Mouse (Mus musculus): Measurements from ENCODE around the gene Card11.

The Card11 gene

DNA sequence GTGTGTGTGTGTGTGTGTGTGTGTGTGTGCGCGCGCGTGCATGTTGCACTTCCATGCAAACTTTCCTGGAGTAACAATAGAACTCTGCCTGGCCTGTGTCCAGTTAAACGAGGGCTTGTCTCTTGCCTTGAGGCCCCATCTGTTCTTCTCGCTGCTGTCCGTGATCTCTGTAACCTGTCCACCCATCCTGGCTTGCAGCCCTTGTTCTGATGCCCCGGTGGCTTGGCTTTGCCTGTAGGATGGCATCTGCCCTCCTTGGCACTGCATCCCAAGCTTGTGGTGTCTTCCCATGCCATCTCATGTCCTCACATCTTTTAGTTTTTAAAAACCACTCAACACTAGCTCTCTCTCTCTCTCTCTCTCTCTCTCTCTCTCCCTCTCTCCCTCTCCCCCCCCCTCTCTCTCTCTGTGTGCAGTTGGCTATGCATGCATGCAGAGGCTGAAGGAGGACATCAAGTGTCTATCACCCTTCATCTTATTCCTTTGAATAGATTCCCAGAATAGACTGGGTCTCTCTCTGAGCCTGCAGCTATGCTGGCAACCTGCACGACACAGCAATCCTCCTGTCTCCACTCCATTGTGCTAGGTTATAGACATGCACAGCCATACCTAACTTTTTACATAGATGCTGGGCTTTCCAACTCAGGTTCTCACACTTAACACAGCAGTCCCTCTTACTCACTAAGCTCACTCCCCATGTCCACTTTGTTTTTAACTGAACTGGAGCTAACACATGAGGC, 14.9 kb downstream of the Card11 start:
- no peak for DNase-seq

DNA sequence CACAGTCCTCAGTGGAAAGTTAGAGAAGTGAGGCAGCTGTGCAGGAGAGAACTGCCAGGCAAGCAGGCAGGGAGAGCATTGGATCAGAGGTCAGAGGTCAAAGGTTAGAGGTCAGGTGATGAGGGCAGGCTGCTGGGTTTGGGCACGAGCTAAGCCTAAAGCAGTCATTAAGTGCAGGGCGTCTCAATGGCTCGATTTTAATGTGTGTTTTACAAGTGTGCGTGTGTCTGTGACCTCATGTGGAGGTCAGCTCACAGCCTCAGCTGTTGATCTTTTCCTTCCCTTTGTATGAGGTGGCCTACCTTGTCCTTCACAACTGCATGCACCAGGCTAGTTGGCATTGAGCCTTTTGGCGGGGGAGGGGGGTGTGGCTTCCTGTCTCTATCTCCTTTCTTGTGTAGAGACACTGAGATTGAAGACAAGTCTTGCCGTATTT, 19.0 kb downstream of the Card11 start:
- no peak for DNase-seq

DNA sequence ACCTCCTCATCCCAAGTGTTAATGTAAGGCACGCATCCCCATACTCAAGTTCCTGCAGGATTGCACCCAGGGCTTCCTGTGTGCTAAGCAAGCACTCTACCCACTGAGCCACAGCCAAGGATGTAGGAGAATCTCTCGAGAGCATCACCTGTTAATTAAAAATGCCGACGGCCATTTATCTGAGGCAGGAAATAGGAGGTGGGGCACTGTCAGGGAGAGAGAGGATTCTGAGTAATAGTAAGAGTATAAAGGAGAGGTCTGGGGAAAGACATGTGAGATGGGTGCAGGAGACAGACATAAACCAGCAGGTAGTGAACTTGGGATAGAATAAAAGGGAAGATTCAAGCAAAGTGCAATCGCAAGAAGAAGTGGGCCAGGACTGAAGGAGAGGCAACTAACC, 19.6 kb downstream of the Card11 start:
- DNase-seq = no peak

DNA sequence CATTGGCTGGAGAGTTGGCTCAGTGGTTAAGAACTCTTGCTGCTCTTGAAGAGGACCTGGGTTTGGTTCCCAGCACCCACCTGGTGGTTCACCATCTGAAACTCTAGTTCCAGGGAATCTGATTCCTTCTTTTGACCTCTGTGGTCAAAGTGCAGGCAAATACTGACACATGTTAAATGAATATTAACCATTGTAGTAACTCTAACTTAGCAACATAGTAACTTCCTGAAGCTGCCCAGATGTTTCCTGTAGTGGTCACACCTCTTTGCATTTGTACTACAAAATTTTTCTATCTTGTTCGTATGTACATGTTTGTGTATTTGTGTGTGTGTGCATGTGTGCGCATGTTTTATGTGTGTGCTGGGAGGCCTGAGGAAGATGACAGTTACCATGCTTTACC, 20.3 kb downstream of the Card11 start:
- no peak for DNase-seq

DNA sequence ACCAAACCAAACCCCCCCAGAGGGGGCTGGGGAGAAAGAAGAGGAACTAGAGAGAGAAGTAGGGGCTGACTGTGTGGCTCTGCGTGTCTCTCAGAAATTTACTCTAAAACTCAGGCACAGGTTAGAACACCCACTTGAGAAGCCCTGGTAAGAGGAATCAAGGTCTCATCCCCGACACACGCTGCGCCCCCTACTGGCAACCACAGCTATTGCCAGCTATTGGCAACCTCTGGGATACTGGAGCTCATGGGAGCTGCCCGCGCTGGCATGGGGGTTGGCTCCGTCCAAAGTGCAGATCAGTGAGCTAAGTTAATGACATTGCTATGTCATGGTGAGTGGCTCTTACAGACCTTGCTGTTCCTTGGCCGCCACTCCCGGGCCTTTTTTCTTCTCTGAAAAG, 37.4 kb downstream of the Card11 start:
- DNase-seq = peak; percentile 61

DNA sequence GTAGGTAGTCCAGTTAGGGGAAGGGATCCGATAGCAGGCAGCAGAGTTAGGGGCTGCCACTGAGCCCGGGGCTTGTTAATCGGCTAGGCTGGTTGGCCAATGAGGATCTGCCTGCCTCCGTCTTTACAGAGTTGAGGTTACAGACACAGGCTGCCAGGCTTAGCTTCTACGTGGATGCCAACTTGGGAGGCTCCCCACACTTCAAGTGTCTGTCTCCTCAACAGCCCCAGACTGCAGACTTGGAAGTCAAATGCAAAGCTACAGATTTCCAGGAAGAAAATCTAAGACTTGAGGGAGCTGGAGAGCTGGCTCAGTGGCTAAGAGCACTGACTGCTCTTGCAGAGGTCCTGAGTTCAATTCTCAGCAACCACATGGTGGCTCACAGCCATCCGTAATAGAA, 39.6 kb downstream of the Card11 start:
- DNase-seq = no peak

DNA sequence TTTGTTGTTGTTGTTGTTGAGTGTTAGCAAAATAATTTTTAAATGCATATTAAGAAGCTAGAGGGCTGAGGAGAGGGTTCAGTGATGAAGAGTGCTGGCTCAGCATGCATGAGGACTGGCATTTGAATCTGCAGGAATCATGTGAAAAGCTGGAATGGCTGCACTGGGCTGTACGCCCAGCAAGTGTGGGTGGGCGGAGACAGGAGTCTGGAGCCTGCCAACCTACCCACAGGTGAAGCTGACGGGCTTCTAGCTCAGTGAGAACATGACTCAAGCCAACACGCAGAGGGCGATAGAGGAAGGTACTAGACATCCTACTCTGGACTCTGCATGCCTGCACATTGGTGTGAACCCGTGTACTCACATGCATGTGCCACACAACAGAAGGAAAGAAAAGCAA, 41.2 kb downstream of the Card11 start:
- peak; percentile 35 for DNase-seq

DNA sequence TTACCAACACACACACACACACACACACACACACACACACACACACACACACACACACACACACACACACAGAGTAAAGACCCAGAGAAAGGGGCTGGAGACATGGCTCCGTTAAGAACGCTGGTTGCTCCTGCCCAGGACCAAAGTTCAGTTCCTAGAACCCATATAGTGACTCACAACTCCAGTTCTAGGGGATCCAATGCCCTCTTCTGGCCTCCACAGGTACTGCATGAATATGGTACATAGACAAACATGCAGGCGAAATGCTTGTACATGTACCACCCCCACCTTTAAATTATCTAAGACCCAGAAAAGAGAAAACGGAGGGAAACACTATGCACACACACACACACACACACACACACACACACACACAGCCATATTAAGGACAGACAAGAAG, 43.3 kb downstream of the Card11 start:
- no peak for DNase-seq

DNA sequence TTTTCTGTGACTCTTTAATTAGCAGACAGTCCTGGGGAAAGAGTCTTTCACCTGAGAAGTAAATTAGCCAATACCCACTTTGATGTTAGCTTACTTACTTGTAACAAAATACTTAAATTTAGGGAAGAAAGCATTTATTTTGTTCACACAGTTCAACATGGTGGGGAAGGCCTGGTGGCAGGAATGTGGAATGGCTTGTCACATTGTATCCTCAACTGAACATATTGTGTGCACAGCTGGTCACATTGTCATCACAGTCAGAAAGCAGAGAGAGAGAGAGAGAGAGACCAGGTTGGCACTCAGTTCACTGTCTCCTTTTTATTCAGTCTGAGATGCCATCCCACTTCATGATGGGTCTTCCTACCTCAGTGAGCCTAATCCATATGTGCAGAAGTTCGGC, 44.7 kb downstream of the Card11 start:
- DNase-seq = no peak

DNA sequence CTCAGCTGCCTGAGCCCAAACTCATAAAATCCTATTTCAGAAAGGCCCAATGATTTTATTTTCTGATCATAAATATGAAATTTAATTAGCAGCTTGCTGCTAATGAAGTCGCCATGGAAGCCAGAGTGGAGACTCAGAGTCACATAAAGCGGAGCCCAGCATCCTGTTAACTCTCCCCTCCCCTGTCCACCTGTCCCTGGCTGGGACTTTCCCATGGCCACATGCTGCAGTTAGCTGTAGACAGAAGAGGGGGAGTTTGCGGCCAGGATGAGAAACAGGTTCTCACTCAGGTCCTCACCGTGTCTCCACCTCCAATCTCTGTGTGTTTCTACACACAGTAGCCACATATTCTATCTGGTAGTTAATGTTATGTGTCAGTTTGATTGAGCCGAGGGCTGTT, 48.6 kb downstream of the Card11 start:
- DNase-seq = no peak

DNA sequence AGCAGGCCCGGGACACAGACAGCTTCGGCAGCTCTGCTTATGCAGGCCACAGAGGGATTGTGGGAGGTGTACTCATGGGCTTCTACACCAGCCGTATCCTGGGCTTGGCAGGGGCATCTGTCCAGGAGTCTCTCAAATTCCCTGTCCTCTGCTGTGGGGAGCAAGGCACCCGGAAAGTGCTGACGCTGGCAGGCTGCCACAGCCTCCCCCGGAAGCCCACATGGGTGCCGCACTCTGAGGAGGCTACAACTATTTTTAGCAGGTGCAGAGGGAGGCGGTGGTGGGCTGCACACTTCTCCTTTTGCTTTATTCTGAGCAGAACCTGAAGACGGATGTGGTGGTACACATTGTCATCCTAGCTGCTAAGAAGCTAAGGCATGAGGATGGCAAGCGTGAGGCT, 52.4 kb downstream of the Card11 start:
- peak; percentile 73 for DNase-seq

DNA sequence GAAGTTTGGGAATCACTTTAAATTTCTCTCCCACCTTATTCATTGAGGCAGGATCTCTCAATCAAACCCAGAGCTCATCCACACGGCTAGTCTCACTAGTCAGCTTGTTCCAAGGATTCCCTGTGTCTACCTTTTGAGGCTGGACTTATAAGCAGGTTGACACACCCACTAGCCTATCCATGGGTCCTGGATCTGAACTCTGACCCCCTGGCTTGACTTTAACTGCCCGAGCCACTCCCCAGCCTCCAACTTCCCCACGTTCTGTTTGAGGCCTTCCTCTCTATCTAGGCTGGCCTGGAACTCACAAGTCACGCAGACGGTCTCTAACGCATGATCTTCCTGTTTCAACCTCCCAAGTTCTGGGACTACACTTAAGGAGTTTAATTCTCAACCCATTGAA, 54.3 kb downstream of the Card11 start:
- no peak for DNase-seq

DNA sequence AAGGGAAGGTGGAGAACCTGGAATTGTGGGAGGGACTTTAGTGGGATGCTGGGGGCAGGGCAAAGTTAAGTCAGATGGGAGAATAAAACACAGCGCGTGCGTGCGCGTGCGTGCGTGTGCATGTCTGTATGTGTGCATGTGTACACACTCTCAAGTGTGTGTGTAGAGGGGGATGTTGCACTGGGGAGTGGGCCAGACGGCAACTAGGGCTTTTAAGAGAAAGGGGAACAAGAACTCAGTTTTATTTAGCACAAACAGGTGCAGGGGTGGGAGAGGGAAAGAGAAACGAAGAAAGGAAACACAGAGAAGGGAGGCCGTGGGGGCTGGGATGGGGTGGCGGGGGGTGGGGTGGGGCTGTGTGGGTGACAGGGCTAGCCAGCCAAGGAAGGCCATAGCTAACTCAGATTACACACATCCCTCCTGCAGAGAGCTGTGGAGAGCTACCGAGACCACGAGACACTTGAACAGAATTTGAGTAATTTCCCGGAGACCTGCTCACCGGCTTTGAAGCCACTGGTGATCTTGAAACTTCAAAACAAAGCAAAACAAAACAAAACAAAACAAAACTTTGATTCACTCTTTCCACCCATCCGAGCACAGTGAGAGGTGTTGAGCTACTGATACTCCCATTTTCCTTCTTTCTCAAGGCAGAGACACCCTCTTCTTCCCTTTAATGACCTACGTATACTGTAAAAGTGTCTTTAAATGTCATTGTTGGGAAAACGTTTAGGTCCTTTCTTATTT, 55.8 kb downstream of the Card11 start:
- no peak for DNase-seq

DNA sequence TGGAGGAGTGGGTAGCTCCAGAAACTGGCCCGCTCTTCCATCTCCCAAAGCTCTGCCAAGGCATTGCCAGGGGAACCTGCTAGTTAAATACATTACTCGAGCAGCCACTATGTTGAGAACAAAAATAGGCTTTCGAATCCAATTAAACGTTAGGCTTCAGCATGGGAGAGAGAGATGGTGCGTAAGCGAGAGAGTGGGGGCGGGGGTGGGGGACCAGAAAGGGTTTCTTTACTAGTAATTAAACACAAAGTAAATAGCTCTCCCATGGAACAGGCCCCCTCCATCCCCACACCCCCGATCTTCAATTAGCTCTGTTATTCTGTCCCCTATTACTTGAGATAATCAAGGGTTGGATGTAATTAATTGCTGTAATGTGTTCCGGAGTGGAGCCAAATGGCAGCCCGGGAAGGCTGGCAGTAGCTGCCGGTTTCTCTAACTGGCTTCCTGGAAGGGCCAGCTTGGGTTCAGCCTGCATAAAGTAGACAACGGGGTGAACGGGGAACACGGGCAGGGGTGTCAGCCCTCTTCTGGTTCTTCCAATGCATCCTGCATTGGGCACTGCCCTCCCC, 59.4 kb downstream of the Card11 start:
- peak; percentile 50 for DNase-seq

DNA sequence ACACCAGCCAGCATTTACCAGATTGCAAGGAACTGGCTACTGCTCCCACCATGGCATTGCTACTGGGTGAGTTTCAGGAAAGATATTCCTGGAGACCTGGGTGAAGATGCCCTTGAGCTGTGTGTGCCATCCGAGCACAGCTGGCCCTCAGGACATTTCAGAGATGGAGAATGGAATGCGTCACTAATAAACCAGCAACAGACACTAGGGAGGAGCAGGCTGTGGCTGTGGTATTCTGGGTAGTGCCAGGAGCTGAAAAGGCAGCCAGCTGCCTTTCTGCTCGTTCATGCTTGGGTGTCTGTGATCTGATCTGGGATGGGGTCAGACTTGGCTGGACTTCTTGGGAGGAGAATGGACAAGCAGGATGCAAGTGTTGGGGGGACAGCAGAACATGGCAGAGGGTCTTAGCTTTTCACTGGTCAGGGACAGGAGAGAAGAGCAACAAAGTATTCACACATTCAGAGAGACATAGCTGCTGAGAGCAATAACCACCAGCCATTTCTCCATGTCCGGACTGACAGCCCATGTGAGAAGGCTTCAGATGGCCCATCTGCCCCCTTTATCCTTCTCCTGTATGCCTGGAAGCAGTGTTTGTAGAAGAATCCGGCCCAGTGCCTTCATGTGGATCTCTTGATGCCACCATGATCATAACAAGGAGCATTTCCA, 60.0 kb downstream of the Card11 start:
- DNase-seq = no peak

DNA sequence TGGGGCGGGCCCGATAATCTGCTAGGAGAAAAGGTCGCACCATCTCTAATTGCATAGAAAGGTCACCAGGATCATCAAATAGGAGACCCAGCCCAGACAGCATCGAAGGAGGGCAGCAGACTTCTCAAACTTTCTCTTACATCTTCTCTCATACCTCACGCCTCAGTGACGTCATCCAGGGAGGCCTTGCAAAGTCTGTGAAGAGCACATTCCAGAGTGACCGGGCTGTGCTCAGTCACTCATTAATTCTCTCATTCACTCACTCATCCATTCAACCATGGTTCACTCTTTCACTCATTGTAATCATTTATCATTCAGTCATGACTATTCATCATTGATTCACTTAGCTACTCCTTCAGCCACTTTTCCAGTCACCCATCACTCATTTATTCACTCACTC, 63.6 kb downstream of the Card11 start:
- no peak for DNase-seq

DNA sequence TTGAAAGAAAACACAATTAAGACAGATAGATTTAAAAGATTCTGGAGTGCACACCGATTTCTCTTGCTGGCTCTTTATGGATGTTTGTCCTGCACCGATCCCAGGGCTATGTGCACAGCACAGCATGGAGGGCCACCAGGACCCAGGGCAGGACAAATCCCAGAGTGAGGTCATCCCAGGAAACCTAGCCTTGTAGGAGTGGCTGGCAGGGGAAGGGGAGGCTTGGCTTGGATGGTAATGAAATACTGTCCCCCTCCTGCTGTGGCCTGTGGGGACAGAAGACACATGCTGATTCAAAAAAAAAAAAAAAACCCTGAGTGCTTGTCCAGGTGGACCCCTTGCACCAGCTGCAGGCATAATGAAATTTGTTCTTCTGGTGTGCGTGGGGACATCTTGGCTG, 64.5 kb downstream of the Card11 start:
- DNase-seq = no peak

DNA sequence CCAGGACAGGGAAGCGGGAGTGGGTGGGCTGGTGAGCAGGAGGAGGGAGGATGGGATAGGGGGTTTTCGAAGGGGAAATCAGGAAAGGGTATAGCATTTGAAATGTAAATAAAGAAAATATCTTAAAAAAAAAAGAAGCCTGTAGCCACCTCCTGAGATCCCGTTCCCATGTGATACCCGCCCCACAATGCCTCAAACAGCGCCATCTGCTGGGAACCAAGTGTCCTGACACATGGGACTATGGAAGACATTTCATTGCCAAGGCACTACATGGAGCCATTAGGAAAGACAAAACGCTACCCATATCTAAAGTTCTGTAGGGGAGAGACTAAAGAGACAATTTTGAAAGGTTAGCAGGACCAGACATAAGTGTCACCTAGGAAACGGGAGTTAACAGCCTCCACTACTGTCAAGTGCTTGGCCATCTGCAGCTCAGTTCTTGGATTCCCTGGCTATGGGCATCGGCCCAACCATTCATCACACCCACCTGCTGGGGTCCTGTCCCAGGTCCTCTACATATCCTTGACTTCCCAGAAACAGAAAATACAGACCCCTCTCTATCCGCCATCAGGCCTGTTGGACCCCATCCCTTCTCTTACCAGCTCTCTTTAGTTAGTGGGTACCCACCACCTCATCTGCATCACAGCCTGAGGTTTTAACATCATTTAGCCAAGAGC, 65.6 kb downstream of the Card11 start:
- no peak for DNase-seq

DNA sequence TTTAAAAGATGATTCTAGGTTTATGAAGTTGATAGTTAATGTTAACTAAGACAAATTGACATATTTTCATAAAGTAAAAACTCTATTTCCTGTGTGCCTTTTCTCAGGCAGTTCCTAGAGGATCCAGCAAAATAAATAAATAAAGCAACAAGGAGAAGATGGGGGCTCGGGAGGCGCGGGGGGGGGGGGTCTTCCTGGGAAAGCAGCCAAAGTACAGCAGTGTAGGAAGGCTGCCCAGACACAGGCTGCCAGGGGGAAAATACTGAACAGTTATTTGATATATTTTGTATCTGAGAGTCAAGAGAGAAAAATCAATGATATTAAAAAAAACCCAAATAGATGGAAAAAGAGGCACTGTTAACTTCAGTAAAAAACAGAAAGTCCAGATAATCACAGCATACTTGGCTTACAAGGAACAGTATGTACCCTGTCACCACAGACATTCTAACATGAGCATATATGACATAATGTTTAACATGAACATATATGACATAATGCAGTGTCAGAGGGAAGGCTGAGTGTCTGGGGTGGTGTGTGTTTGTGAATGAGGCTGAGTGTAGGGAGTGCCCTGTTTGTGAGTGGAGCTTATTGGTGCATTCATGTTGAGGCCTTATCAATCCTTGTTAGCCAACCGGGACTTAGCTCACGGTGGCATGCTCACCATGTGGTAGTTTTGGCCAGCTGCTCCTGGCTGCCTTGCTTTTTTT, 68.7 kb downstream of the Card11 start:
- DNase-seq = no peak

DNA sequence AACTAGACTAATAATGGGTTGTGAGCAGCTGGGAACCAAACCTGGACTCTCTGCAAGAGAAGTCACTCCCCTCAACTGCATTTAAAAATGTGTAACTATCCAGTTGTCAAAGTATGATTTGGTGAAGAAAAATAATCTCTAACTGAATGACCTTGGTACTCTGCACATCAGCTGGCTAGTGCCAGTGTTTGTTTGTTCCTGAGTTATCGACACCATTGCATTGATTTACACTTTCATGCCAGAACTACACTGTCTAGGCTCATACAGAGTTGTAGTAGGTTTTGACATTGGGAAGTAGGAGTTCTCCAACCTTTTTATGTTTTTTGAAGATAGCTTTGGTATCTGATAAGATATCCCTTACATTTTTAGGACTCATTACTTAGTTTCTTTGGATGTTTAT, 81.9 kb downstream of the Card11 start:
- DNase-seq = no peak

DNA sequence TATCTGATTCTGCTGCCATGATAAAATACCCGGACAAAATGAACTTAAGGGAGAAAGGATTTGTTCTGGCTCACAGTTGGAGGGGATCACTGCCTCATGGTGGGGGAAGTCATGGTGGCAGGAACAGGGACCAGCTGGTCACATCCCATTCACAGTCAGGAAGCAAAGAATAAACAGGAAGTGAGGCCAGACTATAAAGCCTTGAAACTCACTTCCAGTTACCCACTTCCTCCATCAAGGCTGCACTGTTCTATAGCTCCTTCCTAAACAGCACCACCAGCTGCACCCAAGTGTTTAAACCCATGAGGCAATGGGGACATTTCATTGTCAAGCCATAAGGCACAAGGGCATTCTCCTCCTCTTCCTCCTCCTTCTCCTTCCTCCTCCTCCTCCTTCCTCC, 82.6 kb downstream of the Card11 start:
- no peak for DNase-seq

DNA sequence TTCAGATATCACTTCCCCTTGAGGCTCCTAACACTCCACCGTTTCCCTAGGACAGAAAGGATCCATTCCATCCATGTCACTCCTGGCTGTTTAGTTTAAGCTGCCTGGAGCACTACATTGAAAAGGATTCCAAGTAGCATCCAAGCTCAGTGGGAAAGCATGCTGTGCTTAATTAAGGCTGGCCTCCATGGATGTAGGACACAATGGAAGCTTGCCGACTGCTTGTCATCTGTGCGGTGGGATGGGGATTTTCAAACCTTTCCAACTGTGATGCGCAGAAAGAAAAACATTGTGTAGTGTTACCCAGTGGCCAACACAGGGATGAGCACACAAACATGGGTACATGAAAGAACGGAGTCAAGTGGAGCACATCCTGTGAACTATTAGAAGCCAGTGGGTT, 89.5 kb downstream of the Card11 start:
- DNase-seq = no peak

DNA sequence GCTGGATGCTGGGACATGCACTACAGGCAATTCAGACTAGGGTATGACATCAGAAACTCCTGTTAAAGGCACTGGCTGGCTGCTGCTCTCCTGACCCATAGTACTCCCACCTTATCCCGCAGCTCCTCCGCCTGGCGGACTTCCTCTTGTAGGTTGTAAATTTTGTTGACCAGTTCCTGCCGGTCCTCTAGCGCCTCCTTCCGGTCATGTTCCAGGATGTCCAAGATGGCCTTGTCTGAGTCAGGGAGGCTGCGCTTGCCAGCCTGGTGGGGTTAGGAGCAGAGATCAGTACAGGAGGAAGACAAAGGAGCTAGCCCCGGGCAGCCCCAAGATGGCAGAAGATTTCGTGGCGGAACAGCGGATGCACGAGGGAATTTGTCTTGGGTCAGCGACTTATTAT, 99.5 kb downstream of the Card11 start:
- no peak for DNase-seq
